Mouse (Mus musculus) retina, adult 2 months (tissue): ENCODE results near the gene Etl4.
"Not testable (repeated sequence)": the region's sequence is repeated elsewhere in the genome, so short reads cannot be mapped to it uniquely, and the experiment has no call there.

Experiments
- DNase-seq: peaks from one replicate; pipeline ENCODE4 v3.0.0-alpha.2; 2012; ENCODE audit warnings: low read depth, low spot score

Etl4 gene

DNA sequence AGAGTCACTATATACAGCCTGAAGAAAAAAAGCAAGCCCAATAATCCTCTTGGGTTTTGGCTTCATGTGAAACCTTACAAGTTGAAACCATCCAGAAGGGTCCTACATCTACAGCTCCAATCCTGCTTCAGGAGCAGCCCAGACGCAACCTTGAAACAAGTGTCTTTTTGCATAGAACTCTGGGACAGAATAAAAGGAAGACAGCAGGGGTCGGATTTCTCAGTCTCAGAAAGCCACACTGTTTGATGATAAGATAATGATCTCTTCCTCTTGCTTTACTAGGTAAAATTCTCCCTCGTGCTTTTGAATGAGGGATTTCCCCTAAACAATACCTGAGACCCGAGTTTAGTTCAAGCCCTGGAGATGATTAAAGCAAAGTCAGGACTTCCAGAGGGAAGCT is 385.0 kb downstream of the Etl4 start:
- DNase-seq: no peak

DNA sequence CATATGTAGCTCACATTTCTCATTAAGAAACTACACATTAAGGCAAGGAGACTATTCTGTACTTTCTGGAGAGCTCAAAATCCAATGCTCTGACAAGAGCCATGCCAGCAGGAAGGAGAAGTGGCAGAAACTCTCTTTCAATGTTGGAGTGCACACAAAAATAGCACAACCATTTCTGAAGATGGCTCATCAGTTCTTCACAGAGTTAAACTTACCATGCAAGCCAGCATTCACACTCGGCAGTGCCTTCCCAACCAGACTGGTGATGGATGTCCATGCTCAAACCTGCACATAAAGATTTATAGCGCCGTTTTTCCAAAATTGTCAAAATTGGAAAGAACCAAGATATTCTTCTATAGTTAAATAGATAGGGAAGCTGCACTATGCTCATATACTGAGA is 392.9 kb downstream of the Etl4 start:
- DNase-seq: no peak

DNA sequence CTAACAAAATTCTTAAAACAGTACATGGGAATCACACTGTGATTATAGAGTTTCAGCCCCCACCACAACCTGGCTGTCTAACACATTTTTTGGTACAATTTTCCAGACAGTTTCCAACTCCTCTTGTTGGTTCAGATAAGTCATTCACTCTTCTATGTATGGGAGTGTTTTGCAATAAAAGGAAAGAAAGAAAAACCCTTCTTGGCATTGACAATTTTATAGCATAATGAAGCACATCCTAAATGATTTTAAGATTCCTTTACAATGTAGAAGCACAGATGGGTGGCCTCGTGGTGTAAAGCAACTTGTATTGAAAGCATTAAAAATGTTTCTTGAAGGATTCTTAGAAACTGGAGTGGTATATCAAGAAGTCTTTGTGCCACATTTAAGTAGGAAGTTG is 415.4 kb downstream of the Etl4 start:
- DNase-seq: no peak

DNA sequence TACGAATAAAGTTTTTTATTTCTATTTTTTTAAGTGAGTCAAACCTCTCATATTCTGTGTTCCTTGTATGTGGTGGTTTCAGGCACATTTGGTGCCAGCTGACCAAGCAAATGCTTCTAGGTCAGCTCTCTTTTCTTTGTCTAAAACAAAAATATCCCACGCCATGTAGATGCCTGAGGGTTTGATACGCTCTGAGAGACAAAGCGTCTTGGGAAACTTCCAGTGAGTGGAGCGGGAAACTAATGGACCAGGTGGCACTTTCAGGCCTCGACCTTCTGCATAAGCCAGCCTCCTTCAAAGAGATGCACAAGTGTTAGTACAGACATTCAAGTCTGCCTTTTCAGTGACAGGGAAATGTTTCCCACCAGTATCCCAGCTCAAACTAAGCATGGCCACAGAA is 426.6 kb downstream of the Etl4 start:
- no peak for DNase-seq

DNA sequence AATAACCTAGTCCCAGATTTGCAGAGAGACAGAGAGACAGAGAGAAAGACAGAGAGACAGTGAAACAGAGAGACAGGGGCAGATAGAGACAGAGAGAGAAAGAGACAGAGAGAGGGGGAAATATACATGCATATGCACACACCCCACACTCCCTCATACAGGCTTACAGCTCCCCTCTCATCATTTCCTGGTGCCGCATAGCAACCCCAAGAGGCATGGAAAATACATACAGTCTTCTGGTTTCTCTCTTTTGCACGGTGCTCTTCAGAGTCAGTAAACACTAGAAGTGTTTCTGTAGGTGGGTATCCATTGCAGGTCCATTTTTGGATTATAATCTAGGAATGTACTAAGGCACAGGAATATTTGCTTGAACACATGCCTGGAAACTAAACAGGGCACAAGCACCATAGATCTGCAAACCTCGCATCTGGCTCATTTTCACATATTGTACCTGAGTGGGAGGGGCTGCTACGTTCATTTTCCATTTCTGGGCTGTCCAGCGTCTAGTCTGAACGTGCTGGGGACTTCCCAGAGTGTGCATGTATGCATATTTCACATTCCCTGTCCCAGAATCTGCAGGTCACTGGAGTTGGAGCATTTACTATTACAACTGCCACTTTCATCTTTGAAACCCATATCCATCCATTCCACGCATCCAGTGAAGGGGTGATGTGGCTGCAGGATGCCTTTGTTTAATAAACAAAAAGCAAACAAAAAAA is 429.6 kb downstream of the Etl4 start:
- no peak for DNase-seq

DNA sequence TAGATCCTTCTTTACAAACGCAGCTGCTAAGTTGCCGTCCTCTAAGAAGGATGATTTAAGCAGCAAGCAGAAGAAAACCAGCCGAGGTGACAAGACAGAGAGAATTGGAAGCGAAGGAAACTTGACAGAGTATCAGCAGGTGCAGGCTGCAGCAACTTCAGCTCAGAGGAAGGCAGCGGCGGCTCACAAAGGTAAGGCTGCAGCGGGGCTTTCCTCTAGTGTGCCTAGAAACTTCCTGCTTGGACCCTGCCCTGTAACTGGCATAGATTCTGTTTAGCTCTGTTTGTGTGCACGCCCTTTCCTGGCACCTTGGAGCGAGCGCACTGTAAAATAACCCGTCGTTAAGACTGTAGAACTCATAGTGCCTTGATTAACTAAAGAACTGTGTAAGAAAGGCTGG is 430.3 kb downstream of the Etl4 start:
- DNase-seq: no peak

DNA sequence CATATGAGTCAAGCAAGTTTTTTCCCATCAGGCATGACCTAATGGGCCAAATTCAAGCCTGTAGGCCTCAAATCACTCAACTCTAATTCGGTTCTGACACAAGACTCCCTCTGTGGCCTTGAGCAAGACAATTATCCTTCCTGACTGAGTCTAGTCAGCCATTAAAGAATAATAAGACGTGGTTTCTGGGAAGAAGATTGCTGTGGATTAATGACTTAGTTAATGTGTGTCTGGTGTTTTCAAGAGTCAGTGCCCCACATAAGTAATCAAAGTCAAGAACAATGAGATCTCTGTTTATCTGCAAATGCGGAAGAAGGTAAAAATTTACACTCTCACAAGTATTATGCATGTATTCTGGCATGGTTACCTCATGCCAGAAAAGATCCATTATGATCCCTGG is 437.3 kb downstream of the Etl4 start:
- DNase-seq: no peak

DNA sequence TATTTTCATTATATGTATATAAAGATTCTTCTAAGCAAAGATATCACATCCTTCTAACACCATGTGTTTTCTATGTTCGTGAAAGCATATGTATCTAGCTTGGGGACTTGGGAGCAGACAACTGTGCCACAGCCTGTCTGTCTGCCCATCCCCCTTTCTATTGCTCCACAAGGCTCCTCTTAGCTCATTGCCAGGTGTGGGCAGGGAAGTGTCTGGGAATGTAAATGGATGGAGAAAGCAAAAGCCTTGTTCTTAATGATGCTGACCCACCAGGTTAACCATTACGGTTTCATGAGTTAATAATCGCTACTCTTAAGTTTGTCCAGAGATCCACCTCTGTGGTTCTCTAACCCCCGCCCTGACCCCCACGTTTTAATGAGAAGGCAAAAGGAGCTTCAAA is 439.7 kb downstream of the Etl4 start:
- DNase-seq: no peak

DNA sequence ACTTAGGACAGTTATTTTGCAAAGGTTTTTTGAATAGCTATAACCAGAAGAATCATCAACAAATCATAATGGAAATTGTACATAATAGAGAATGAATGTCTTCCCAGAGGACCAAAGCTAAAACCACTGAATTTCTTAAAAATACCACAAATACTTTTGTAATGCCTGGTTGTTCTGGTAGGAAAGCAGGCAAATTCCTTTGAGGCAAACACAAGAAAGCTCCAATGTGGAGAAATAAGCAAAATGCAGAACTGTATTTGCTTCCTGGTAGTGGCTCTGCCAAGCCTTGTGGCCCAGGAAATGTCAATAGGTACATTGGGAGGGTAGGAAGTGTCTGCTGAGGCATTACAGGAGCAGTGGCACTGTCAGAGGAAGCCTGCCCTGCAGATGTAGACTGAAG is 443.2 kb downstream of the Etl4 start:
- no peak for DNase-seq

DNA sequence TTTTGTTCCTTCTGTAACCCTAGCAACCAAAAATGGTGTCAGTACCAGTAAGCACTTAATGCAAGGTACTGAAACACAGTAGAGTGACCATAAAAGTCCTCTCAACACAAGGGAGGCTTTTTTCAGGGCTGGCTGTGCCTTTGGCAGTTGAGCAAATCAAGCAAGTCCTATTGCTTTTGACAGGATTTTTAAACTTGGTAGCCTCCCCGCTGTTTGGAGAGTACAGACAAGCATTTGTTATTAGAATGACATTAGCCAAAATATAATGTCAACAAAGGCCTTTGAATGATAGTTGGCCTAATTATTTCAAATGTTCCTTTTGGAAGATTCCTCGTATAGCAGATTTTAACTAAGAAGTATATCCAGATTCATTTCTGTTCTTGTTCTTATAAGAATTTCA is 467.4 kb downstream of the Etl4 start:
- no peak for DNase-seq

DNA sequence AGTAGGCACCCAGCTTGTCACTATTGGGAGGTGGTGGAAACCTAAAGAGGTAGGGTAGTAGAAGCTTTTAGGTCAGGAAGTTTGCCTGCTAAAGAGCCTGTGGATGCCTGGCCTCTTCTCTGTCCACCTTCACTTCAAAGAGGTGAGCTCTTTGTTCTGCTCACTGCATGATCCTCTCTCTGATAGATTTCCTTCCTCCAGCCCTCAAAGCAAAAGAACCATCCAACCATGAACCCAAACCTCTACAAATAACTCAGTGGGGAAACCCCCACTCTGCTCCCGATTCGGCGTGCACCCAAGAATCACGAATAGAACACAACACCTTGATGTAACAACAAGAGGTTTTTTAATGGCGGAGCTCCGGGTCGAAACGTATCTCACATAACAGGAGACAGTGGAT is 471.3 kb downstream of the Etl4 start:
- DNase-seq: not testable (repeated sequence)

DNA sequence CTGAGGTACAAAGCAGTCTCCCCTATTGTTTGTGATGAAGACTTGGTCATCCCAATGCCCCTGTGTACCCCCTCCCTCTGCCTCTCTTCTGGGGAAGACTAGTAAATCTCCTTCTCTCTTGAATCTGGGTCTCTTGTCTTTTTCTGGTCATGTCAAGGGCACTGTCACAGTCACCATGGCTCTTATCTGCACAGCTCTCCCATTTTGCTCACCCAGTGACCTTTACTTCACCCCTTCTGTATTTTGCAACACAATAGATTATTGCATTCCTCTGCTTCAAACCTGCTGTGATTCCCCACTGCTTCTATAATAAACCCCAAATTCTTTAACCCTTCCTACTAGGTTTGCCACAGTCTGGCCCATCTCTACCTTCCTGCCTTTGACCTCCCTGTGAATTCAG is 484.5 kb downstream of the Etl4 start:
- DNase-seq: no peak

DNA sequence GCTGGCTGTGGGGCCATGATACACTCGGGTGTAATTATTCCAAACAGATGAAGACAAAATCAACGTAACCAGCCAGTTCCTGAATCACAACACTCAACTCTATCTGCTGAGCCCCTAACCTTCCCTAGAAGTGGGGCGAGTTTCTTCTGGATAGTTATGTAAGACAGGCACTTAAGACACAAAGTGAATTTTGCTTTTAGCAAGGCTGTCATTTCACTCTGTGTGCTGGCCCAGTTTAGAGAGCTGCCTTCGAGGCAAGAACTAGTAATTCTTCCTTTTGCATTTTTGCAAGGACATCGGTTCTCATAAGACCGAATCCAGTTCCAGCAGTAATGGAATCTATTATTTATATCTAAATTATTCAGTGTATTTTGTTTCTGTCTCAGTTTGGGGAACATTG is 487.4 kb downstream of the Etl4 start:
- no peak for DNase-seq

DNA sequence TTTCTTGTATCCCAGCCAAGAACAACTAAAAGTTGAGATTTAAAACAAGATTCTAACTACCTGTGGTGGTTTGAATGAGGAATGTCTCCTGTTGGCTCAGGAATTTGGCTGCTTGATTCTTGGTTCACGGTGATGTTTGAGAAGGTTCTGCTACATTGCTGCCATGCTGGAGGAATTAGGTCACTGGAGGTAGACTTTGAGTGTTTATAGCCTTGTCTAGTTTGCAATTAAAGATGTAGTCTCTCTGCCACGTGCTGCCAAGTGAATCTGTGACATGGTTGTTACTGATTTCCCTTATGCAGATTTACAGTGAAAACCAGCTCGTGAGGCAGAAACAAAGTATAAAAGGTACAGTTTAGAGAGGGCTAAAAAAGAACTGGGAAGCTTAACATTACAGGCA is 491.0 kb downstream of the Etl4 start:
- no peak for DNase-seq

DNA sequence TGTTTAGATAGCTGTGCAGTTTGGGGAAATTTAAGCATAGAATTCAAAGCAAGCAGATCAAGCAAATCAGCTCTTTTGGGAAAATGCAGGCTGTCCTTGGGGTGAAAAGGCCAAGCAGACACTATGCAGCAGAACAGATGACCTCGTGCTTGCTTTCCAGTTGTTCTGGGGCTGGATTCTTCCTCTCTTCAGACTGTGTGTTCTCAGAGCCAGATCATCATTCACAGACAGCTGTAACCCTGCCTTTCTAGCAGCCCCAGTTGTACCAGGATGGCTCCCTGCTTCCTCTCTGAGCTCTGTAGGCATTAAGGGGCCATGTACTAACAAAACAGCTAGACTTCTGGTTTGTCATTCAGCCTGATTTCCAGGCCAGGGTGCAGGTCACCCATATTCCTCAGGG is 494.8 kb downstream of the Etl4 start:
- DNase-seq: no peak

DNA sequence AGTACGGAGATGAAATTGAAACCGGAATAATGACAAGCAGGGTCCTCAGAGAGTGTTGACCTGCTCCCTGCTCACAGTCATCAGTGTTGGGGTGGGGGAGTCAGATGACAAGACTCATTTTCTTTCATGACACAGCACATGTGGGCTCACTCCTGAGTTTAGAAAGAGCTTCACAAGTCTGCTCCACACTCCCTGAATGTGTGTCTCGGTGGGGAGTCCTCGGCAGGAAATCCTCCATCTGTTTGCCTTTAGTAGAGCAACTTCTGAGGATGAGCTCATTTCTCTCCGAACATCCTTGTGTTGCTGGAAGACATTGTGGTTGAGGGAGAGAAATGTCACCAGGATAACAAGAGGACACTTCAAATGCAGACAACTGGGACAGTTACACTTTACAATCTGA is 497.5 kb downstream of the Etl4 start:
- no peak for DNase-seq

DNA sequence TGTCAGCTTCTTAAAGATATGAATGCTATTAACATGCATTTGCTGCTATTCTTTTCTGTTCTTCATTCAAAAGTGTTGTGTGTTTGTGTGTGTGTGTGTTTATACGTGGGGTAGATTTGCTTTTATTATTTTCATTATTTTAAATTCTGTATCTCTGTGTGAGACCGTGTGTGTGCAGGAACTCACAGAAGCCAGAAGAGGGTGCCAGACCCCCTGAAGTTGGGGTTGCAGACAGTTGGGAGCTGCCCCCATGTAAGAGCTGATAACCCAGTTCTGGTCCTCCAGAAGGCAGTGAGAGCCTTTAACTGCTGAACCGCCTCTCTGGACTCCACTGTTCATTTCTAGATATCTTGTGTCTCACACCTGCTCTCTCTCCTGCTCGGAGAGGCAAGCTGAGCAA is 505.3 kb downstream of the Etl4 start:
- no peak for DNase-seq

DNA sequence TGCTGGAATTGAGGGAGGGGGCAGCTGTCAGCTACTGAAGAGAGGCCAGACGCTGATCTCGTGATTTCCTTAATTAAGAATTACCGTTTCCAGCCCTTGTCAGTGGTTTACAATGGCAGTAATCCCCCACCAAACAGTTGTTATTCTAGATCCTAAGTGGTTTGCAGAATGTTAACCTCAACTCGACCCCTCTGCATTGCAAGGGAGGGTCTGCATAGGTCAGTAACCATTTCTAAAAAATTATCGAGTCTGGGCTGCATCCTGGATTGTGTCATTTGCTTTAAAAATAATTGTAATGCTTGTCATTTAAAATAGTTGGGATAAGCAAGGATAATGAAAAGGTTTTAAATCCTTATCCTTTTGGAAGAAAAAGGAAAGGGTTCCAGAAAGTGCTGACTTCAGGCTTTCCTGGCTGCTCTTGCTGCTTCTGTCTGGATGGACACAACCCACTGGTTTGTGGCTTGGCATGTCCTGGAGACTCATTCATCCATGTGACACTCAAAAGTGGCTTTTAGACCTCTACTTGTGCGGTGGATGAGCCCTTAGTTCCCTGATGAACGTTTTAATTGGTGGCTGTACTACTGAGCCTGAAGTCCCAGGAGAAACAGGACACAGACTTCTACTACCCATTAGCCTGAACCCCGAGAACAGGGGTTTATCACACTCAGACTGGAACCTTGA is 507.5 kb downstream of the Etl4 start:
- no peak for DNase-seq

DNA sequence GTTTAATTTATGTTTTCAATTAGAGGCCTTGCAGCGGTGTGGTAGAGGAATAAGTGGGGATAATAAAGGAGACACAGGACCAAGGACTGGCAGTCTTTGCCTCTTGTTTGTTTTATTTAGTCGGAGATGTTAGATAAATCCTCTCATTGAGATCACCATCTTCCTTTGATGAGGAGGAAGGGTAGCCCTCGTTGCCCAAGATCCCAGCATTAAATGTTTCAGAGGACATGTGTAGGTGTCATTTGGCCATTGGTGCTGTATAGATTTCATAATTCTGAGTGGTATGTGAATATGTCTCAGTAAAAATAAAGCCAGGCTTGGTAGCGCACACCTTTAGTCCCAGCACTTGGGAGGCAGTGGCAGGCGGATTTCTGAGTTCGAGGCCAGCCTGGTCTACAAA is 508.4 kb downstream of the Etl4 start:
- DNase-seq: no peak

DNA sequence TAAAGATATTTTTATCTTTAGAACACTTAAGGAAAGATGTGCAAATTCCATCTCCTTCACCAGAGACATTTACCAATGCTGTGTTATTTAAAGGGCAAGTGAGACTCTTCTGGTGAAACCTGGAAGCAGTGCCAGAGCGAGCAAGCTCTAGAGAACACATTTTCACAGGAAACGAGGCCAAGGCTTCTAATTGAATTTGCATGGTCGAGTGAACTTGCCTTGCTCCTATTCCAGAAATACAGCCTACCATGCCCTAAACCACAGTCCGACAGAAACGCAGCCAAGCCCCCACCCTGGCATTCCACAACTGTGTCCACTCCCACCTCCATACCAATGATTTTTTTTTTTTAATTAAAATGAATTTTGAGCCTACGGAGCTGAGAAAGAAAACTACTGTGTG is 510.4 kb downstream of the Etl4 start:
- peak; percentile 33 for DNase-seq

DNA sequence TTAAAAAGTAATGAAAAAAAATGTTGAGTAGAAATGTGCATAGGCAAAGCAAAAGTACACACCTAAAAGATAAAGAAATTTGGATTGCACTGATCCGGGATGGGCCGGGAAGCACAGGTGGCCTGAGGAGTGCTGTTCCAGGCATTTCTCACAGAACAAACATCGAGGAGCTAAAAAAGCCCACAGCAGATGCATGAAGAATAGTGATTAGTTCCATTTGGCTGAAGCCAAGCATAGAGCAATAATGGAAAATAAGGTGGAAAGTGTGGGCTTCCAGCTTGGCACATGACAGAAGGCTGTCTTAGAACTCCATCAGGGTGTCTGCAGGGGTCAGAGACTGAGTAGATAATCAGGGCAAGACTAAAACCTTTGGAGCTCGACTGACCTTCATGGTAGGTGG is 512.7 kb downstream of the Etl4 start:
- DNase-seq: no peak

DNA sequence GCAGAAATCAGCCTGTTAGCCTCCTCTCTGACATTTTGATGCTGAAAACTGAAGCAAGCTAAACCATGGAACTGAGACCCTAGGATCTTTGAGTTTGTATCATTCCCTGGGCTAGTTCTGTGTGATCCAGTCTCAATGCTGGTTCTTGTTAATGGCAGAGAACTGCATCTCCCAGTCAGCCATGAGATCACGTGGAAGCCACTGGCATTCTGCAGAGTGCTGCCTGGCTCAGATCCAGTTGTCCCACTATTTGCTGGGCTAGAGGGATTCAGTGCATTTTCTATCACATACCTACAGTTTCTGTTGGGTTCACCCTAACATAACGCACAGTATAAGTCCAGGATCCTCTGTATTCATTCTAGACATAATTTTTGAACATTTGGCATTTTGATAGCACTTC is 524.1 kb downstream of the Etl4 start:
- no peak for DNase-seq

DNA sequence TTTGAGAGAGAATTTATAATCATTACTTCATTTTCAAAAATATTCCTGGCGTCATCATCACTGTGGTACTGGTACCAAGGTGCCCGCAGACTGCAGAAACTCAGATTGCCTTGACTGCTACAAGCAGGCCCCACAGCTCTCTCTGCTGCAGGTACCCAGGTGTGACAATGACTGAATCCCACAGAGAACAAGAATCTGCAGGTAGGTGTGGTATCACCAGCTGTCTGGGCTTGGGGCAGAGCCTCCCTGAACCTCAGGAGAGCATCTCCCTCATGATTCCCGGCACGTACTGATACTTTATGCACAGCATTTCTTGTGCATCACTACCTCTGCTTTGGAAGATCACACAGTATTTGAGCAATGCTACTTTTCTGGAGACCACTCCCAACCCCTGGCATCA is 526.0 kb downstream of the Etl4 start:
- DNase-seq: no peak

DNA sequence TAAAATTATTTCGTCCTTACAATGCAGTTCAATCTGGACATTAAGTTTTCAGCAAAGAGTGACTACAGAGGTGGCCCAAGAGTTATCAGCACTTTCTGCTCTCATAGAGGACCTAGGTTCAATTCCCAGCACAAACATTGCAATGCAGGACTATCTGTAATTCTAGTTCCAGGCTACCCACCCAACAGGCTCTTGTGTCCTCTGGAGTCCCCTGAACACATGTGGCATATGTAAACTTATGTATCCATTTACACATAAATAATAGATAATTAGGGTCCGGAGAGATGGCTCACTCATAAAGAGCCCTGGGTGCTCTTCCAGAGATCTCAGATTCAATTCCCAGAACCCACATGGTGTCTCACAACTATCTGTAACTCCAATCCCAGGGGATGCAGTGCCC is 533.2 kb downstream of the Etl4 start:
- DNase-seq: no peak
